Mouse (Mus musculus): ENCODE data around the gene Ankdd1a.

GRCm38 (mm10) chr9:65536491-65536890, 16.5 kb upstream of the Ankdd1a start:
- TF ChIP-seq CTCF (IDR thresholded peaks at IDR 0.05 in 2 of 3, conservative IDR thresholded peaks at IDR 0.05 in 1 of 3; ENCODE audit: control insufficient read depth in 1 of 3, insufficient read depth in 1 of 3, low read depth in 2 of 3, low read length in 3 of 3, poor library complexity in 1 of 3, severe bottlenecking in 1 of 3) = no peak
- TF ChIP-seq E2F4 (IDR thresholded peaks at IDR 0.05; ENCODE audit: borderline replicate concordance, low read depth, low read length) = no peak
- no peak for TF ChIP-seq EP300 (IDR thresholded peaks at IDR 0.05; ENCODE audit: low read depth in 1 of 2, low read length in 2 of 2)
- no peak for TF ChIP-seq POLR2A (IDR thresholded peaks at IDR 0.05; ENCODE audit: control insufficient read depth in 1 of 2, insufficient read depth in 1 of 2, low read depth in 1 of 2, low read length in 2 of 2, poor library complexity in 1 of 2)
- no peak for TF ChIP-seq ZC3H11A (IDR thresholded peaks at IDR 0.05; ENCODE audit: low read depth, low read length)
- no peak for TF ChIP-seq USF2 (IDR thresholded peaks at IDR 0.05; ENCODE audit: borderline replicate concordance in 1 of 2, insufficient read depth in 1 of 2, low read depth in 1 of 2, low read length in 2 of 2)
- TF ChIP-seq NELFE (IDR thresholded peaks at IDR 0.05; ENCODE audit: low read depth, low read length) = no peak

All from MEL (cell line).